Mouse (Mus musculus): ENCODE results near the gene Gm10198. TPM values are rescaled to one million over a fixed set of nuclear protein-coding genes. Genes with fewer than 3 reads are reported as not detected.
A peak's percentile ranks its signal among the peaks of the same experiment; 100 is the strongest.

Gene Gm10198
- polyA plus RNA-seq, 1 experiment from 2014 or later = not detected

DNA sequence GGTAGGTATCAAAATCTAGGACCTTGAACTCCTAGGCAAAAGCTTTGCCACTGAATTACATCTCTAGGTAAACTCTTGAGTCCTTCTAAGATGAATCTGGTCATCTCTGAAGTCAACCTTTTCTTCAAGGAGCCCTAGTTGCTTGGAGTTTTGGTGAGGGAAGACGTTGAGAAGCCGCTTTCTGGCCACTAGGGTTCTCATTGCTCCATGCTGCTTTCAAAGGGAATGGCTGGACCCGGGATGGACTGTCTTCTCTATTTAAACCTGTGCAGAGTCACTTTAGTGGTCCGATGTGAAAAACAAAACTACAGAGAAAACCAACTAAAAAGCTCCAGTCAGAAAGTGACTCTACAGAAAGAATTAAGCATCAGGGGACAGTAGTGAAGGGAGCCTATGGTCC is 18.4 kb upstream of the Gm10198 start:
- no peak overlapping the region for H3K9ac ChIP-seq (ENCODE audit: low read length)
- H3K4me2 ChIP-seq (ENCODE audit: low read depth, low read length) = no peak overlapping the region
- H3K9me3 ChIP-seq (replicated peaks; ENCODE audit: control insufficient read depth, low read length) = no peaks in the 10 kb centered on the region
- no peak overlapping the region for H3K4me3 ChIP-seq (replicated peaks; ENCODE audit: low read length)
- H3K27ac ChIP-seq (ENCODE audit: low read length) = no peak overlapping the region
- H3K27me3 ChIP-seq (ENCODE audit: control insufficient read depth, insufficient read depth, low read length) = no peaks in the 10 kb centered on the region
- no peaks in the 10 kb centered on the region for H3K4me1 ChIP-seq (ENCODE audit: control insufficient read depth, insufficient read depth, low read length)
- no peaks in the 10 kb centered on the region for H3K36me3 ChIP-seq (ENCODE audit: control insufficient read depth, insufficient read depth, low read length)
- no peak for ATAC-seq (ENCODE audit: insufficient read depth, low FRiP score)
- WGBS = 46% methylated on average over 4 of the region's 4 CpGs

DNA sequence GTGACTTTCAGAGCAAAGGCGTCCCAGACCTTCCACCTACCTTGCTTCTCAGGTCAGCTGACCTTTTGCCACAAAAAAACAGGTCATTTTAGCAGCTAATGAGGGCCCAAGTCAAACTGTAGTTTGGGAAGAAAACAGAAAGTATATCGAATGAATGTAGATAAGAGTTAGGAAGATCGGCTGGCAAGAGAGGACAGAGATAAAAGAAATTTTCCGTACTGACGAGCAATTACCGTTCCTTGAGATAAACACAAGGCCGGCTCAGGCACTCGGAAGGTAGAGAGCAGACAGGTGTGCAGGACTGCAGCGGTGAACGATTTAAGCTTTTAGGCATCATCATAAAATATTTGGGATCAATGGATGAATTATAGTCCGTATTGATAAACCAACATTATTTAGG is 15.4 kb upstream of the Gm10198 start:
- 83% methylated on average over 11 of the region's 11 CpGs for WGBS

DNA sequence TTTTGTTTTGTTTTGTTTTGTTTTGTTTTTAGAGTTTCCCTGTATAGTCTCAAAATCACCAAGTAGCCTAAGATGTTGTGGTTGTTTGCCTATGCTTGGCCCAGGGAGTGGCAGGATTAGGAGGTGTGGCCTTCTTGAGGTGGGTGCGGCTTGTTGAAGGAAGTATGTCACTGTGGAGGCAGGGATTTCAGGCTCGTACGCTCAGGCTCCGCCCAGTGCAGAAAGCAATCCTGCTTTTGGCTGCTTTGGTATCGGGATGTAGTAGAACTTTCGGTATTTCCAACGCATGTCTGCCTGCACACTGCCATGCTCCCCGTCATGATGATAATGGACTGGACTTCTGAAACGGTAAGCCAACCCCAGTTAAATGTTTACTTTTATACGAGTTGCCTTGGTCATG is 12.5 kb upstream of the Gm10198 start:
- H3K4me1 ChIP-seq (ENCODE audit: control insufficient read depth, insufficient read depth, low read length) = no peaks in the 10 kb centered on the region
- H3K9me3 ChIP-seq (replicated peaks; ENCODE audit: control insufficient read depth, low read length) = no peaks in the 10 kb centered on the region
- H3K4me2 ChIP-seq (ENCODE audit: low read depth, low read length) = no peak overlapping the region
- 88% methylated on average over 10 of the region's 10 CpGs for WGBS
- H3K4me3 ChIP-seq (replicated peaks; ENCODE audit: low read length) = no peak overlapping the region
- H3K9ac ChIP-seq (ENCODE audit: low read length) = no peak overlapping the region
- H3K36me3 ChIP-seq (ENCODE audit: control insufficient read depth, insufficient read depth, low read length) = no peaks in the 10 kb centered on the region
- H3K27ac ChIP-seq (ENCODE audit: low read length) = no peak overlapping the region
- no peak for ATAC-seq (ENCODE audit: insufficient read depth, low FRiP score)
- no peaks in the 10 kb centered on the region for H3K27me3 ChIP-seq (ENCODE audit: control insufficient read depth, insufficient read depth, low read length)

More for the DNA sequence above, 15.4 kb upstream of the Gm10198 start:
- no peak for ATAC-seq (ENCODE audit: insufficient read depth, low FRiP score)
- Histone ChIP-seq H3K27me3 (ENCODE audit: control insufficient read depth, insufficient read depth, low read length) (no peaks in the 10 kb centered on the region), H3K4me1 (ENCODE audit: control insufficient read depth, insufficient read depth, low read length) (no peaks in the 10 kb centered on the region), H3K9ac (ENCODE audit: low read length) (no peak overlapping the region), H3K4me2 (ENCODE audit: low read depth, low read length) (no peak overlapping the region), H3K4me3 (replicated peaks; ENCODE audit: low read length) (no peak overlapping the region), H3K9me3 (replicated peaks; ENCODE audit: control insufficient read depth, low read length) (no peaks in the 10 kb centered on the region), H3K27ac (ENCODE audit: low read length) (no peak overlapping the region), H3K36me3 (ENCODE audit: control insufficient read depth, insufficient read depth, low read length) (no peaks in the 10 kb centered on the region)

DNA sequence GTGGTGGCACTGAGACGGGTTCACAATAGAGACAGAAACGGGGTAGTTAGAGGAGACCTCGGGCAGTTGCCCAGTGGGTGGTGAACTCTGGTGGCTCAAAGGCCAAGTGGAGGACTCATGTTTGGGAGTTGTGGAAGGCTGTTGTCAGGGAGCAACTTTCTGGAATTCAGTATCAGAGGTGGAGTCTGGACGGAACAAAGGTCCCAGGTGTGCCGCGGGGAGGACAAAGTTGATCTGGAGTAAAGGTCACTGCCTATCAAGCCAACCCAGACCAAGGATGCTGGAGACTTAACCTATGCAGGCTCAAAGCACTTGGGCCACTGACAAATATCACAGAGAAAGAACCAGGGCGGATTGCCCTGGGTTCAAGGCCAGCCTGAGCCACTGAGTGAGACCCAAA is 5.5 kb downstream of the Gm10198 start:
- Histone ChIP-seq H3K36me3 (ENCODE audit: control insufficient read depth, insufficient read depth, low read length) (no peaks in the 10 kb centered on the region), H3K4me2 (ENCODE audit: low read depth, low read length) (no peak overlapping the region), H3K27me3 (ENCODE audit: control insufficient read depth, insufficient read depth, low read length) (no peaks in the 10 kb centered on the region), H3K9ac (ENCODE audit: low read length) (no peak overlapping the region), H3K27ac (ENCODE audit: low read length) (no peak overlapping the region), H3K4me3 (replicated peaks; ENCODE audit: low read length) (no peak overlapping the region), H3K9me3 (replicated peaks; ENCODE audit: control insufficient read depth, low read length) (no peaks in the 10 kb centered on the region), H3K4me1 (ENCODE audit: control insufficient read depth, insufficient read depth, low read length) (0 out of 2 replicates have a peak, but pooled peaks cover 2% of the 10 kb centered on the region)
- no peak for ATAC-seq (ENCODE audit: insufficient read depth, low FRiP score)
- WGBS = 77% methylated on average over 7 of the region's 7 CpGs

DNA sequence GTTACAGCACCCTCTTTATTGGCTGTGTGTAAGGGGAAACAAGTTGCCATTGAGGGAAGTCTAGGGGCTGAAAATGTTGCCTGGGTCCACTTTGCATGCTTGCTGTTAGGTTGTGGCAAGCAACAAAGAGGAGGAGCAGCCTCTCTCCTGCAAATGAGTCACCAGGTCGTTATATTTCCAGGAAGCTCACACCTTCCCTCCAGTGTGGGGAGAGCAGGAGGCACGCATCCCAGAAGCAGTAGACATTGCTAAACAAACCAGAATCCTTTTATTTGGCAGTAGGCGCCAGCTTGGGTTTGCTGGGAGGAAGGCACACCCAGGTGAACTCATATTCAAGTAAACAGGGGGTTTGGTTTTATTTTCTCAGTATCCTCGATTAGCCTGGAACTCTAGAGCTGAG is 8.8 kb downstream of the Gm10198 start:
- H3K27ac ChIP-seq (ENCODE audit: low read length) = no peak overlapping the region

DNA sequence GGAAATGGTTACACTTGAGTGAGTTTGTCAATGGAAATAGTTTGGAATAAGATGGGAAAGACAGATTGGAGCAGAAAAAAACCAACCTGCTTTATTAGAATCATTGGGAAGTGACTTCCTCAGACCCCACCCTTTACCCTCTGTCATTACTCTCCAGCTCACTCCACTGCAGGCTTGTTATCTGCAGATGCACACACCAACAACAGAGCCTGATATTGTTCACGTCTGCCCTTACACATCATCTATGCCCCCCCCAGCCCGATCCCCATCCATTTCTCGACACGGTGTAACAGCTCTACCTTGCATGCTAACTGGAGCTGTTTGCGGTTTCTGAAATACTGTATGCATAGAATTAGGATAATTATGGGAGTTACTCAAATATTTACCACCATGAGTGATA is 12.2 kb downstream of the Gm10198 start:
- no peak overlapping the region for H3K9ac ChIP-seq (ENCODE audit: low read length)
- H3K4me3 ChIP-seq (replicated peaks; ENCODE audit: low read length) = no peak overlapping the region
- H3K9me3 ChIP-seq (replicated peaks; ENCODE audit: control insufficient read depth, low read length) = no peaks in the 10 kb centered on the region
- no peaks in the 10 kb centered on the region for H3K36me3 ChIP-seq (ENCODE audit: control insufficient read depth, insufficient read depth, low read length)
- no peak overlapping the region for H3K4me2 ChIP-seq (ENCODE audit: low read depth, low read length)
- no peaks in the 10 kb centered on the region for H3K27me3 ChIP-seq (ENCODE audit: control insufficient read depth, insufficient read depth, low read length)
- H3K4me1 ChIP-seq (ENCODE audit: control insufficient read depth, insufficient read depth, low read length) = 0 out of 2 replicates have a peak, but pooled peaks cover 2% of the 10 kb centered on the region
- no peak; the same call in 1 of the 2 replicates for ATAC-seq (ENCODE audit: insufficient read depth, low FRiP score)
- WGBS = 86% methylated on average over 5 of the region's 5 CpGs
- H3K27ac ChIP-seq (ENCODE audit: low read length) = no peak overlapping the region

More for the DNA sequence above, 8.8 kb downstream of the Gm10198 start:
- Histone ChIP-seq H3K4me1 (ENCODE audit: control insufficient read depth, insufficient read depth, low read length) (0 out of 2 replicates have a peak, but pooled peaks cover 2% of the 10 kb centered on the region), H3K9me3 (replicated peaks; ENCODE audit: control insufficient read depth, low read length) (no peaks in the 10 kb centered on the region), H3K4me2 (ENCODE audit: low read depth, low read length) (no peak overlapping the region), H3K9ac (ENCODE audit: low read length) (no peak overlapping the region), H3K36me3 (ENCODE audit: control insufficient read depth, insufficient read depth, low read length) (no peaks in the 10 kb centered on the region), H3K4me3 (replicated peaks; ENCODE audit: low read length) (no peak overlapping the region), H3K27me3 (ENCODE audit: control insufficient read depth, insufficient read depth, low read length) (no peaks in the 10 kb centered on the region)
- no peak for ATAC-seq (ENCODE audit: insufficient read depth, low FRiP score)
- WGBS = 49% methylated on average over 4 of the region's 4 CpGs

GRCm38 (mm10) chr13:111616168-111617125 is 23.9 kb downstream of the Gm10198 start:
- no peak for ATAC-seq (ENCODE audit: insufficient read depth, low FRiP score)
- Histone ChIP-seq H3K9ac (ENCODE audit: low read length) (no peak overlapping the region), H3K4me1 (ENCODE audit: control insufficient read depth, insufficient read depth, low read length) (no peaks in the 10 kb centered on the region), H3K4me3 (replicated peaks; ENCODE audit: low read length) (no peak overlapping the region), H3K27me3 (ENCODE audit: control insufficient read depth, insufficient read depth, low read length) (no peaks in the 10 kb centered on the region), H3K27ac (ENCODE audit: low read length) (no peak overlapping the region; the same call in 1 of the 2 replicates), H3K36me3 (ENCODE audit: control insufficient read depth, insufficient read depth, low read length) (no peaks in the 10 kb centered on the region), H3K9me3 (replicated peaks; ENCODE audit: control insufficient read depth, low read length) (no peaks in the 10 kb centered on the region), H3K4me2 (ENCODE audit: low read depth, low read length) (no peak overlapping the region)
- 74% methylated on average over 13 of the region's 13 CpGs for WGBS

- WGBS = 90% methylated on average over 4 of the region's 4 CpGs
- no peaks in the 10 kb centered on the region for H3K27me3 ChIP-seq (ENCODE audit: control insufficient read depth, insufficient read depth, low read length)
- H3K9me3 ChIP-seq (replicated peaks; ENCODE audit: control insufficient read depth, low read length) = no peaks in the 10 kb centered on the region
- H3K4me2 ChIP-seq (ENCODE audit: low read depth, low read length) = no peak overlapping the region
- no peak overlapping the region for H3K9ac ChIP-seq (ENCODE audit: low read length)
- H3K36me3 ChIP-seq (ENCODE audit: control insufficient read depth, insufficient read depth, low read length) = no peaks in the 10 kb centered on the region
- H3K4me3 ChIP-seq (replicated peaks; ENCODE audit: low read length) = no peak overlapping the region
- no peak for ATAC-seq (ENCODE audit: insufficient read depth, low FRiP score)
- H3K27ac ChIP-seq (ENCODE audit: low read length) = no peak overlapping the region
- H3K4me1 ChIP-seq (ENCODE audit: control insufficient read depth, insufficient read depth, low read length) = no peaks in the 10 kb centered on the region
Observed at GRCm38 (mm10) chr13:111620433-111620832, 27.8 kb downstream of the Gm10198 start.

- no peak overlapping the region for H3K9ac ChIP-seq (ENCODE audit: low read length)
- H3K27ac ChIP-seq (ENCODE audit: low read length) = peak overlapping the region; percentile 36; the same call in 1 of the 2 replicates
- no peaks in the 10 kb centered on the region for H3K36me3 ChIP-seq (ENCODE audit: control insufficient read depth, insufficient read depth, low read length)
- no peak overlapping the region for H3K4me2 ChIP-seq (ENCODE audit: low read depth, low read length)
- ATAC-seq (ENCODE audit: insufficient read depth, low FRiP score) = peak; percentile 60; the same call in 1 of the 2 replicates
- no peaks in the 10 kb centered on the region for H3K9me3 ChIP-seq (replicated peaks; ENCODE audit: control insufficient read depth, low read length)
- no peaks in the 10 kb centered on the region for H3K27me3 ChIP-seq (ENCODE audit: control insufficient read depth, insufficient read depth, low read length)
- no peaks in the 10 kb centered on the region for H3K4me1 ChIP-seq (ENCODE audit: control insufficient read depth, insufficient read depth, low read length)
- H3K4me3 ChIP-seq (replicated peaks; ENCODE audit: low read length) = no peak overlapping the region
- WGBS = 79% methylated on average over 3 of the region's 3 CpGs
Observed at GRCm38 (mm10) chr13:111622425-111622824, 29.8 kb downstream of the Gm10198 start.

Data from stomach, embryonic 16.5 days (tissue).